Mouse (Mus musculus) small intestine, adult 2 months (tissue): Measurements from ENCODE around the gene Rps27rt. TPM values are rescaled to one million over a fixed set of nuclear protein-coding genes. Genes with fewer than 3 reads are reported as not detected.

Experiments used
- H3K27ac ChIP-seq: fragments of 200-500 bp; 2 replicates; pipeline ENCODE4 v1.5.1; 2012; ENCODE audit warnings: low read depth, low read length, control low read depth, inconsistent platforms; ENCODE audit not compliant: insufficient read depth
- H3K27me3 ChIP-seq: fragments of 200-500 bp; 2 replicates; pipeline ENCODE4 v1.6.1; 2012; ENCODE audit warnings: mild to moderate bottlenecking, moderate library complexity, low read length, inconsistent platforms; ENCODE audit not compliant: control insufficient read depth, insufficient read depth
- H3K36me3 ChIP-seq: fragments of 200-500 bp; 2 replicates; pipeline ENCODE4 v1.6.1; 2012; ENCODE audit warnings: mild to moderate bottlenecking, low read length, control low read depth, inconsistent platforms; ENCODE audit not compliant: control insufficient read depth, insufficient read depth
- H3K4me1 ChIP-seq: fragments of 200-500 bp; 2 replicates; pipeline ENCODE4 v1.6.1; 2012; ENCODE audit warnings: low read length, inconsistent platforms, mixed read lengths; ENCODE audit not compliant: control insufficient read depth, insufficient read depth, insufficient read length
- H3K4me3 ChIP-seq: fragments of 200-500 bp; 2 replicates; pipeline ENCODE4 v1.5.1; 2012; ENCODE audit warnings: low read depth, mild to moderate bottlenecking, control low read depth, inconsistent platforms, low read length, moderate library complexity
- CTCF ChIP-seq: fragments of 200-500 bp; IDR thresholded peaks from 2 replicates; pipeline ENCODE4 v1.5.1; 2012; ENCODE audit warnings: low read depth, mild to moderate bottlenecking, control low read depth, inconsistent platforms, low read length, moderate library complexity, mixed read lengths; ENCODE audit not compliant: insufficient replicate concordance, insufficient read length; ENCODE audit errors: extremely low read depth
- POLR2A ChIP-seq: fragments of 200-500 bp; IDR thresholded peaks from 2 replicates; pipeline ENCODE4 v1.6.1; 2012; ENCODE audit warnings: low read depth, mild to moderate bottlenecking, control low read depth, inconsistent platforms, low read length, moderate library complexity
- WGBS: fragments of 180-500 bp; shearing (Covaris S2); methylation state at CpG from one replicate; pipeline ENCODE4 v1.1.7; 2018; 5-methylcytosine and 5-hydroxymethylcytosine counted together
- polyA plus RNA-seq: library from polyadenylated mRNA; depleted of rRNA; stranded (reverse); fragments of >200 nt; gene quantifications from 2 replicates; pipeline ENCODE4 v1.2.3, GENCODE M21; 2012; rRNA removed

Rps27rt gene
- polyA plus RNA-seq, 1 experiment, result 17.9 TPM

DNA sequence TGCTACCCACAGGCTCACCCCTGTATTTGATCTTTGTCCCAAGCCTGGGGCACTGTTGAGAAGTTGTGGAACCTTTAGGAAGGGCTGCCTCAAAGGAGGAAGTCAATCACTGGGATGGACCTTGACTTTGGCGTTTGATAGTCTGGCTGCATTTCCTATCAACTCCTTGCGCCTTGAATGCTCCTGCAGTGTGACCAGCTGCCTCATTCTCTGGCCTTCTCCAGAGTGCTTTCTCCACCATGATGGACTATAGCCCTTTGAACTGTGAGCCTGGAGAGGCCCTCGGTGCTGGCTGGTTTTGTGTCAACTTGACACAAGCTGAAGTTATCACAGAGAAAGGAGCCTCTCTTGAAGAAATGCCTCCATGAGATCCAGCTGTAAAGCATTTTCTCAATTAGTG lies 37.9 kb downstream of the Rps27rt start:
- H3K27me3 ChIP-seq, result no peaks in the 10 kb centered on the region
- 39% methylated on average over 3 of the region's 3 CpGs for WGBS

DNA sequence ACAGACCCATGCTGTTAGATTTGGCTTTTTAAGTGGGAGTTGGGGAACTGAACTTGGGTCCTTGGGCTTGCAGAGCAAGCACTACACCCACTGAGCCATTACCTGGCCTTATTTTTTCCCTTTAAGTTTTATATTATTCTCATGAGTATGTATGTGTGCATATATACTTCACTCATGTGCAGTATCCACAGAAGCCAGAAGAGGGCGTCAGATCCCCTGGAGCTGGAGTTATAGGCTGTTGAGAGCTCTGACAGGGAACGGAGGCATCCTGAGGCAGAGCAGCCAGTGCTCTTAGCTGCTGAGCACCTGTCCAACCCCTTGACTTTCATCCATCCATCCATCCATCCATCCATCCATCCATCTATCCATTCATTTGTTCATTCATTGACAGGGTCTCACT lies 45.9 kb downstream of the Rps27rt start:
- no peaks in the 10 kb centered on the region for H3K36me3 ChIP-seq
- H3K27ac ChIP-seq, result no peak overlapping the region
- H3K27me3 ChIP-seq, result no peaks in the 10 kb centered on the region
- WGBS, result 79% methylated on average over 2 of the region's 2 CpGs
- TF ChIP-seq CTCF (no peak), POLR2A (no peak)
- H3K4me1 ChIP-seq, result peaks cover 6% of the 10 kb centered on the region; the same call in 1 of the 2 replicates
- H3K4me3 ChIP-seq, result no peak overlapping the region

More for the DNA sequence above, 37.9 kb downstream of the Rps27rt start:
- TF ChIP-seq POLR2A, result no peak
- no peak for TF ChIP-seq CTCF
- Histone ChIP-seq H3K27ac (peak overlapping the region; percentile 93), H3K36me3 (no peaks in the 10 kb centered on the region), H3K4me1 (peaks cover 20% of the 10 kb centered on the region; the same call in 1 of the 2 replicates), H3K4me3 (no peak overlapping the region)

DNA sequence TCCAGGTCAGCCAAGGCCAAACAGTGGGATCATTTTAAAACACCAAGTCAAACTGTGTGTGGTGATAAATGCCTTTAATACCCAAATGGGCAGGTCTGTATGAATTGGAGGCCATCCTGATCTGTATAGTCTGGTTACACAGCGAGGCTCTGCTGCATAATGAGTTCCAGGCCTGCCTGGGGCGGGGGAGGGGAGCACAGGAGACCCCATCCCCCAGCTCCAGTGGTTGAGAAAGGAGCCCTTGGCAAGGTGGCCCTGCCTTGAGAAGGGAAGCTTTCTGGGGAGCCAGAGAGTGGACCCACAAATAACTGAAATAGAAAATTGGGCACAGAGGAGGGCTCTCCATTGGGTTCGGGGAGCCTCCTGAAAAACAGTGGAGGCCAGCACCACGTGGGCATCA lies 47.2 kb downstream of the Rps27rt start:
- TF ChIP-seq CTCF (no peak), POLR2A (no peak)
- H3K4me3 ChIP-seq, result no peak overlapping the region
- no peaks in the 10 kb centered on the region for H3K27me3 ChIP-seq
- 86% methylated on average over 4 of the region's 4 CpGs for WGBS
- H3K36me3 ChIP-seq, result no peaks in the 10 kb centered on the region
- no peak overlapping the region for H3K27ac ChIP-seq
- peaks cover 10% of the 10 kb centered on the region; the same call in 1 of the 2 replicates for H3K4me1 ChIP-seq

- WGBS, result 55% methylated on average over 11 of the region's 11 CpGs
- no peaks in the 10 kb centered on the region for H3K36me3 ChIP-seq
- peaks cover 10% of the 10 kb centered on the region; the same call in 1 of the 2 replicates for H3K4me1 ChIP-seq
- peak overlapping the region; percentile 21; the same call in 1 of the 2 replicates for H3K4me3 ChIP-seq
- no peak overlapping the region for H3K27ac ChIP-seq
- H3K27me3 ChIP-seq, result no peaks in the 10 kb centered on the region
- no peak for TF ChIP-seq POLR2A
- TF ChIP-seq CTCF, result no peak
Observed at GRCm38 (mm10) chr9:114934231-114934630, 48.3 kb downstream of the Rps27rt start.

DNA sequence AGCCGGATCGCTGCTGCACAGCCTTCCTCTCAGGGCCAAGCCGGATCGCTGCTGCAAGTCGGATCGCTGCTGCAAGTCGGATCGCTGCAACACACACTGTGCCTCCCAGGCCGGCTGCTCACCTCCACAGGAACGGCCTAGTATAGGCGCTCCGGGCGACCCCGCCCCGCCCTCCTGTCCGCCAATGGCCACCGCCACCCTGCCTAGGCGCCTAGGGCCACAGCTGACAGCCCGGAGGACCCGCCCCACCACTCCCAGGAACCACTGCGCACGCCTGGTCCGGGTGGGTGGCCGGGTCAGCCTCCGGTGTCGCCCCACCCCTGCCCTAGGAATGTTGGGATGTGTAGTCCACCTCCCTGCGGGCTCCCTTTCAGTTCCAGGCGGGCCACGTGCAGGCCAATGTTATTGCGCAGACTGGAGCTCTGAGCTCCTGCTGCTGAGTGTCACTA lies 48.8 kb downstream of the Rps27rt start, which contains the start of gene Gpd1l:
TSS of gene Gpd1l (minus strand) at position 265 of the 449 bp plus-strand sequence.
- TF ChIP-seq CTCF (no peak), POLR2A (peak; percentile 97)
- Histone ChIP-seq H3K27me3 (no peaks in the 10 kb centered on the region), H3K36me3 (no peaks in the 10 kb centered on the region), H3K4me1 (peaks cover 10% of the 10 kb centered on the region; the same call in 1 of the 2 replicates), H3K27ac (peak within 1 kb of the TSS; percentile 81), H3K4me3 (peak within 1 kb of the TSS; percentile 79)
- WGBS, result under 1% methylated on average over 30 of the region's 30 CpGs

DNA sequence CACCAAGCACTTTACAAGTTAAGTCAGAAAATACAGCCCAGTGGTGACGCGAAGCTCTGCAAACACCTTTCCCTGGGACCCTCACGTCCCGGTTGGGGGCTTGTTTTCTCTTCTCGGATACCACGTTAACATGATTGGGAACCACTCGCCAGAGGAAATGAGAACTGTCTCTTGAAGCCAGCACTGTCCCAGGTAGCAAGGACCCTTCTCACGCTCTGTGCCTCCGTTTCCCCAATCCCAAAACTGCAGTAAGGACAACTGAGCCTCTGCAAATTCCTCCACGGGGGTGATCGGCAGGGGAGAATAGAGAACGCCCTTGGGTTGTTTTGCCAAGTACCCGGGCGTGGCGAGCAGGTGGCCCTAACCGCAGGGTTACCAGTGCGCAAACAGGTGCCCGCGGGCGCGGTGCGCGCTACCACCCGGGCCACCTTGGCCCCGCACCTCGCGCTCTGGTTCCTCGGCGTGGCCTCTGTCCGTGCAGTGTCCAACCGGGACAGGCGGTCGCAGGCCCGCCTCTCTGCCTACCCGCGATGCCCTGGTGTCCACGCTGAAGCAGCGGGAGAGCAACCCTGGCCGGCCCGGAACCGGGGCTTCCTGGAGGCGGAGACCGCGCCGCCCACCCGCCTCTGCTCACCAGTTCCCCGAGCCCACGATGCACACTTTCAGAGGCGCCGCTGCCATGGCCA lies 49.4 kb downstream of the Rps27rt start:
- H3K4me3 ChIP-seq, result peak overlapping the region; percentile 79
- peaks cover 10% of the 10 kb centered on the region; the same call in 1 of the 2 replicates for H3K4me1 ChIP-seq
- 0 out of 2 replicates have a peak, but pooled peaks have one; percentile 6 for TF ChIP-seq CTCF
- TF ChIP-seq POLR2A, result no peak
- WGBS, result under 1% methylated on average over 50 of the region's 50 CpGs
- H3K27me3 ChIP-seq, result no peaks in the 10 kb centered on the region
- peak overlapping the region; percentile 81 for H3K27ac ChIP-seq
- no peaks in the 10 kb centered on the region for H3K36me3 ChIP-seq

DNA sequence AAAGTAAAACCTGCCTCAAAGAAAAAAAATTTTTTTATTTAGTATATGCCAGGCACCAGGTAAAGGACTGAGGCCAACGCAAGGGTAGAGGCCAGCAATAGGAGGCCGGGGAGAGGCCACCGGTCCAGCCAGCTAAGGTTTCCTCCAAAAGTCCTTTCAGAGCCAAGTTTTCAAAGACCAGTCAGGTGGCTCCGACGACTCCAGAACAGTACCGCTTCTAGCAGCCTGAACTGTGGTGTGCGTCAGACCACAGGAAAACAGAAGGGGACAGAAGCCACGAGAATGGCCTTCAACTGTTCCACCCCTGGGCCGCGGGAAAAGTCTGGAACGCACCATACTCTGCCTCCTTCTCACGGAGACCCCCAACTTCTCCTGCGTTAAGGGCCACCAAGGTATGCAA lies 49.9 kb downstream of the Rps27rt start:
- Histone ChIP-seq H3K27ac (peak overlapping the region; percentile 81; the same call in 1 of the 2 replicates), H3K36me3 (no peaks in the 10 kb centered on the region), H3K4me3 (peak overlapping the region; percentile 79), H3K4me1 (peaks cover 10% of the 10 kb centered on the region; the same call in 1 of the 2 replicates), H3K27me3 (no peaks in the 10 kb centered on the region)
- no peak for TF ChIP-seq POLR2A
- no peak for TF ChIP-seq CTCF
- 5% methylated on average over 13 of the region's 13 CpGs for WGBS

Other genes starting within 250 kb of the Rps27rt start
- gene Cmtm7, start 200.9 kb downstream of the Rps27rt start, polyA plus RNA-seq, result 70.4 and 97.3 TPM in 2 replicates
- 2.9 and 25.7 TPM in 2 replicates for gene Cmtm8, start 138.6 kb downstream of the Rps27rt start, polyA plus RNA-seq
- gene Gpd1l, start 48.8 kb downstream of the Rps27rt start, polyA plus RNA-seq, result 14.4 and 23.7 TPM in 2 replicates
- gene Osbpl10, start 4.2 kb downstream of the Rps27rt start, polyA plus RNA-seq, result 9.1 and 27.5 TPM in 2 replicates